Mouse (Mus musculus) forebrain, embryonic 14.5 days (tissue): ENCODE measurements around the gene Zcchc9. TPM values are rescaled to one million over a fixed set of nuclear protein-coding genes. Genes with fewer than 3 reads are reported as not detected.

Experiments used
- ATAC-seq: fragments of 200-750 bp; cut with Nextera tagmentation; 2 replicates; pipeline ENCODE4 v1.8.0; 2017; ENCODE audit warnings: mild to moderate bottlenecking, moderate library complexity
- DNase-seq: peaks from one replicate; pipeline ENCODE4 v3.0.0-alpha.2; 2015; ENCODE audit warnings: low spot score
- H3K27ac ChIP-seq: fragments of 300-500 bp; sonication (generic); 2 replicates; pipeline ENCODE4 v1.5.1; 2014; ENCODE audit warnings: low read depth, mild to moderate bottlenecking, control low read depth, low read length, moderate library complexity
- H3K27me3 ChIP-seq: fragments of 300-500 bp; sonication (generic); replicated peaks from 2 replicates; pipeline ENCODE4 v1.6.1; 2014; ENCODE audit warnings: low read length, control low read depth, mixed read lengths; ENCODE audit not compliant: control insufficient read depth, insufficient read depth
- H3K36me3 ChIP-seq: fragments of 300-500 bp; sonication (generic); 2 replicates; pipeline ENCODE4 v1.6.1; 2014; ENCODE audit warnings: low read length, control low read depth; ENCODE audit not compliant: control insufficient read depth, insufficient read depth
- H3K4me1 ChIP-seq: fragments of 300-500 bp; sonication (generic); 2 replicates; pipeline ENCODE4 v1.6.1; 2014; ENCODE audit warnings: antibody characterized with exemption, low read length, control low read depth; ENCODE audit not compliant: control insufficient read depth, insufficient read depth
- H3K4me2 ChIP-seq: fragments of 300-500 bp; sonication (generic); 2 replicates; pipeline ENCODE4 v1.6.1; 2014; ENCODE audit warnings: mild to moderate bottlenecking, control low read depth, low read length
- H3K4me3 ChIP-seq: fragments of 300-500 bp; sonication (generic); 2 replicates; pipeline ENCODE4 v1.5.1; 2014; ENCODE audit warnings: low read depth, low read length, control low read depth
- H3K9ac ChIP-seq: fragments of 300-500 bp; sonication (generic); 2 replicates; pipeline ENCODE4 v1.6.1; 2014; ENCODE audit warnings: mild to moderate bottlenecking, low read length, control low read depth, moderate library complexity
- H3K9me3 ChIP-seq: fragments of 300-500 bp; sonication (generic); replicated peaks from 2 replicates; pipeline ENCODE4 v1.6.1; 2016; ENCODE audit warnings: low read length, control low read depth, mixed read lengths; ENCODE audit not compliant: control insufficient read depth
- WGBS: fragments of 180-500 bp; shearing (Covaris S2); extraction: QIAGEN DNeasy Blood & Tissue Kit; methylation state at CpG from one replicate; pipeline ENCODE4 v1.1.7; 2014; 5-methylcytosine and 5-hydroxymethylcytosine counted together
- microRNA-seq: library from miRNA; unstranded; fragments of <30 nt; microRNA quantifications from one replicate; pipeline ENCODE4, GENCODE M21; 2016
- polyA plus RNA-seq: library from polyadenylated mRNA; unstranded; fragments of >200 nt; fragmentation: Nextera tagmentation; extraction: Ambion mirVana; gene quantifications from 2 replicates; pipeline ENCODE4 v1.2.1, GENCODE M21; 2014

Zcchc9 gene
- polyA plus RNA-seq, 1 experiment from 2014 or later, result 9.8 TPM

- ATAC-seq (no peak), DNase-seq (peak; percentile 4)
- Histone ChIP-seq H3K9me3 (no peaks in the 10 kb centered on the region), H3K4me1 (no peaks in the 10 kb centered on the region), H3K27ac (no peak overlapping the region), H3K4me2 (no peak overlapping the region), H3K4me3 (no peak overlapping the region), H3K36me3 (no peaks in the 10 kb centered on the region), H3K27me3 (no peaks in the 10 kb centered on the region), H3K9ac (no peak overlapping the region)
- WGBS, result 78% methylated on average over 4 of the region's 4 CpGs
Measured at GRCm38 (mm10) chr13:91756230-91756629, 51.3 kb downstream of the Zcchc9 start.

DNA sequence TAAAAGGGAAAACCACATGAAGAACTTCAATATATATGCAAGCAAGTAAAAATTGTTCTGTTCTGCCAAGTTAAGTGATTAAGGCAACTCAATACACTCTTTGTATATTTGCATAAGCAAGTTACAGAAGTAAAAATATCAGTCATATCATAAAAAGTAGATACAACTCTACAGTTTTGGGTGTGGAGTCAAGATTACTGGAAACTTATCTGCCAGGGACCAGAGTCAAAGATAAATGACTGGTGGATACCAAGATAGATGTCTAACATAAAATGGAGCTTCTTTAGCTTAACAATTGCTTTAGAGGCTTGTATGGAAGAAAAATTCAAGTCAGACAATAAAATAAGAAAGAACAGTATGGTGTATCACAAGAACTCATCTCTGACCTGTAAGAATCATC, 52.7 kb downstream of the Zcchc9 start:
- Histone ChIP-seq H3K36me3 (no peaks in the 10 kb centered on the region), H3K4me3 (no peak overlapping the region), H3K27me3 (no peaks in the 10 kb centered on the region), H3K4me2 (no peak overlapping the region), H3K9ac (no peak overlapping the region), H3K4me1 (no peaks in the 10 kb centered on the region), H3K27ac (no peak overlapping the region), H3K9me3 (no peaks in the 10 kb centered on the region)
- no peak for DNase-seq
- no peak for ATAC-seq

- ATAC-seq (no peak), DNase-seq (no peak)
- Histone ChIP-seq H3K9ac (no peak overlapping the region), H3K27me3 (no peaks in the 10 kb centered on the region), H3K4me1 (no peaks in the 10 kb centered on the region), H3K9me3 (no peaks in the 10 kb centered on the region), H3K36me3 (no peaks in the 10 kb centered on the region), H3K4me3 (no peak overlapping the region), H3K4me2 (no peak overlapping the region), H3K27ac (no peak overlapping the region)
- 75% methylated on average over 4 of the region's 4 CpGs for WGBS
Measured at GRCm38 (mm10) chr13:91753724-91754123, 53.8 kb downstream of the Zcchc9 start.

DNA sequence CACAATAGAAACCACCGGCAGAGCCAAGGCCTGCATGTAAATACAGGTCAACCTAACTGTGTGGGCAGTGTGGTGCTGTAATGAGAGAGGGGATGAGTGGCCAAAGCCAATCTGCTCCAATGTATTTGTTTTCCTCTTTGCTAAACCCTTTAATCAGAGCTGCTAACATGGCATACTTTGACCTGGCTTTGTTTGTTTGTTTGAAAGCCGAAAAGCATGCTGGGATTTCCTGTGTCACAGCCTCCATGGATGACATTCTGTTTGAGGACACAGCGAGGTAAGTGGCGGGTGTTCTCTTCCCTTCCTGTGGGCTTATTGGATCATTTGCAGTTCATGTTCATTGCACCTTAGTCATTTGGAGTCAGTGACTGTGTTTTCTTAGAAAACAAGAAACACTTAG, 57.5 kb downstream of the Zcchc9 start:
- Histone ChIP-seq H3K27me3 (no peaks in the 10 kb centered on the region), H3K4me2 (no peak overlapping the region), H3K4me1 (no peaks in the 10 kb centered on the region), H3K36me3 (no peaks in the 10 kb centered on the region), H3K9me3 (no peaks in the 10 kb centered on the region), H3K9ac (no peak overlapping the region), H3K27ac (no peak overlapping the region), H3K4me3 (no peak overlapping the region)
- no peak for DNase-seq
- ATAC-seq, result no peak
- 81% methylated on average over 4 of the region's 4 CpGs for WGBS

- H3K27ac ChIP-seq, result no peak overlapping the region
- ATAC-seq (no peak), DNase-seq (no peak)
- WGBS, result 95% methylated on average over 2 of the region's 2 CpGs
- no peaks in the 10 kb centered on the region for H3K4me1 ChIP-seq
- no peaks in the 10 kb centered on the region for H3K36me3 ChIP-seq
- no peak overlapping the region for H3K4me3 ChIP-seq
- H3K9ac ChIP-seq, result no peak overlapping the region
- H3K27me3 ChIP-seq, result no peaks in the 10 kb centered on the region
- no peak overlapping the region for H3K4me2 ChIP-seq
- no peaks in the 10 kb centered on the region for H3K9me3 ChIP-seq
Measured at GRCm38 (mm10) chr13:91748401-91748800, 59.1 kb downstream of the Zcchc9 start.

Small RNA genes within 50 kb of the gene (microRNA-seq; reads per million reads assigned to microRNA genes)
- not detected for gene Gm27656

Other genes with a start within 250 kb of the Zcchc9 start
- not detected in 2 replicates for gene Acot12, start 66.2 kb downstream of the Zcchc9 start, polyA plus RNA-seq
- gene Ckmt2, start 69.2 kb upstream of the Zcchc9 start, polyA plus RNA-seq, result not detected in 2 replicates